Mouse (Mus musculus): ENCODE measurements at regions not wholly inside any gene's neighbourhood (a gene's known extent, or its start where the extent isn't known, plus 50 kb on each side); places are given as distances from the start of the nearest gene placed in this dataset.

DNA sequence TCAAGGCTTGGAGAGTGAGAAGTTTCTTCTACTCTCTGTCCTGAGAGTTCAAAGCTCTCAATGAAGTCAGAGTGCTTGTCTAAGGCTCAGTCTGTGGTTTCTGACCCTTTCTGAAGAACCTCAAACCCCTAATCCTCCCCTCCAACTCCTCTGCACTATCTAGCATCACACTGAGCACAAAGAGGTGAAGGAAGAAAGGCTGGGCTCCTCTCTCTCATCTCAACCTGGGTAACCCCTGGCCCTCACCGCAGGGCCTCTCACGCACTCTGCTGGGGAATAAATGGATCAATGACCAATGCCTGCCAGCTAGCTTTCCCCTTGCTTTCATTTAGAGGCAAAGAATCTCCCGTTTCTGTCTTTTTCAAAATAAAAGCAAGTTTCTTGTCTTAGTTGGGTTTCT, 150.8 kb downstream of the Dad1 start:
- H3K36me3 ChIP-seq (ENCODE audit: control insufficient read depth, insufficient read depth, low read length), result no peaks in the 10 kb centered on the region
- peaks cover 2% of the 10 kb centered on the region; the same call in 1 of the 2 replicates for H3K4me1 ChIP-seq (ENCODE audit: control insufficient read depth, insufficient read depth, low read length)
- H3K27ac ChIP-seq (ENCODE audit: insufficient read depth, low read depth, low read length), result no peak overlapping the region
- no peak for TF ChIP-seq CTCF (conservative IDR thresholded peaks at IDR 0.05; ENCODE audit: insufficient read depth, insufficient read length, low read depth, low read length)
- TF ChIP-seq POLR2A (IDR thresholded peaks at IDR 0.05; ENCODE audit: low read depth, low read length), result no peak
- WGBS, result 88% methylated on average over 3 of the region's 3 CpGs
- no peaks in the 10 kb centered on the region; the same call in 1 of the 2 replicates for H3K27me3 ChIP-seq (replicated peaks; ENCODE audit: control insufficient read depth, insufficient read depth, low read length)
- no peak for DNase-seq
- H3K4me3 ChIP-seq (ENCODE audit: insufficient read depth, low read depth, low read length), result no peak overlapping the region

- no peak for DNase-seq
- H3K27ac ChIP-seq (ENCODE audit: insufficient read depth, low read depth, low read length), result no peak overlapping the region
- WGBS, result 69% methylated on average over 3 of the region's 3 CpGs
- no peaks in the 10 kb centered on the region; the same call in 1 of the 2 replicates for H3K27me3 ChIP-seq (replicated peaks; ENCODE audit: control insufficient read depth, insufficient read depth, low read length)
- H3K4me1 ChIP-seq (ENCODE audit: control insufficient read depth, insufficient read depth, low read length), result no peaks in the 10 kb centered on the region
- no peak for TF ChIP-seq CTCF (conservative IDR thresholded peaks at IDR 0.05; ENCODE audit: insufficient read depth, insufficient read length, low read depth, low read length)
- TF ChIP-seq POLR2A (IDR thresholded peaks at IDR 0.05; ENCODE audit: low read depth, low read length), result no peak
- no peak overlapping the region for H3K4me3 ChIP-seq (ENCODE audit: insufficient read depth, low read depth, low read length)
- H3K36me3 ChIP-seq (ENCODE audit: control insufficient read depth, insufficient read depth, low read length), result no peaks in the 10 kb centered on the region
Observed at GRCm38 (mm10) chr14:54101775-54102174, 152.1 kb downstream of the Dad1 start.

GRCm38 (mm10) chr14:54099360-54099759, 154.5 kb downstream of the Dad1 start:
- no peak overlapping the region for H3K27ac ChIP-seq (ENCODE audit: insufficient read depth, low read depth, low read length)
- no peak for DNase-seq
- no peaks in the 10 kb centered on the region for H3K27me3 ChIP-seq (replicated peaks; ENCODE audit: control insufficient read depth, insufficient read depth, low read length)
- WGBS, result 90% methylated on average over 6 of the region's 6 CpGs
- TF ChIP-seq POLR2A (IDR thresholded peaks at IDR 0.05; ENCODE audit: low read depth, low read length), result no peak
- no peak for TF ChIP-seq CTCF (conservative IDR thresholded peaks at IDR 0.05; ENCODE audit: insufficient read depth, insufficient read length, low read depth, low read length)
- H3K36me3 ChIP-seq (ENCODE audit: control insufficient read depth, insufficient read depth, low read length), result no peaks in the 10 kb centered on the region
- H3K4me3 ChIP-seq (ENCODE audit: insufficient read depth, low read depth, low read length), result no peak overlapping the region
- no peaks in the 10 kb centered on the region for H3K4me1 ChIP-seq (ENCODE audit: control insufficient read depth, insufficient read depth, low read length)

DNA sequence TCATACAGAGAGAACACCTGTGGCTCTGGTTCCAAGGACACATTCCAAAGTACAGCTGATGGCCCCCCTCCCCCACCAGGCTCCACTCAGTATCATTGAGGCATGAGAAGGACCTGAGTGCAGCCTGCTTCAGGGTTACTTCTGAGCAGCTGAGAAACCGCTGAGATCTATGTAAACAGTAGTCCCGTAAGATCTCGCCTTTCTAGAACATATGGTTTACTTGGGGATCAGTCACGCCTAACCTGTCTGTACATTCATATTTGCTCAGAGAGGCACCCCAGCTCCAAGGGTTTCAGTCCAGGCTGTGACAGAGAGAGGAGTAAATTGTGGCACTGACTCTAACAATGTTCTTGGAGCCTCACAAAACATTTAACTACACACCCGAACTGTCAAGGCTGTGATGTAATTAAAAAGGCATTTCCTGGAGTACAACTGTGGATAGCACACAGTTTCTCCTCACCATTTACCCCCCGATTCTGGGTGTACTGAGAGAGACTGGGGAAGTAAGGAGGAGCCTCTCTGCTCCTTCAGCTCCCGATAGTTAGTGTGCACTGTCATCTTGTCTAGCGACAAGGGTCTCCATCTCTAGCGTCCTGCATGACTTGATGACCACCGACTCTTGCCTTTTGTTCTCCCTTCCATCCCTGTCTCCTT, 155.7 kb downstream of the Dad1 start:
- TF ChIP-seq POLR2A (IDR thresholded peaks at IDR 0.05; ENCODE audit: low read depth, low read length), result no peak
- no peak for TF ChIP-seq CTCF (conservative IDR thresholded peaks at IDR 0.05; ENCODE audit: insufficient read depth, insufficient read length, low read depth, low read length)
- WGBS, result 53% methylated on average over 10 of the region's 10 CpGs
- no peaks in the 10 kb centered on the region for H3K36me3 ChIP-seq (ENCODE audit: control insufficient read depth, insufficient read depth, low read length)

GRCm38 (mm10) chr14:54097026-54097425, 156.9 kb downstream of the Dad1 start:
- no peaks in the 10 kb centered on the region for H3K27me3 ChIP-seq (replicated peaks; ENCODE audit: control insufficient read depth, insufficient read depth, low read length)
- no peaks in the 10 kb centered on the region for H3K4me1 ChIP-seq (ENCODE audit: control insufficient read depth, insufficient read depth, low read length)
- H3K36me3 ChIP-seq (ENCODE audit: control insufficient read depth, insufficient read depth, low read length), result no peaks in the 10 kb centered on the region
- WGBS, result 44% methylated on average over 2 of the region's 2 CpGs
- no peak for TF ChIP-seq POLR2A (IDR thresholded peaks at IDR 0.05; ENCODE audit: low read depth, low read length)
- no peak for TF ChIP-seq CTCF (conservative IDR thresholded peaks at IDR 0.05; ENCODE audit: insufficient read depth, insufficient read length, low read depth, low read length)
- no peak for DNase-seq
- no peak overlapping the region for H3K27ac ChIP-seq (ENCODE audit: insufficient read depth, low read depth, low read length)
- H3K4me3 ChIP-seq (ENCODE audit: insufficient read depth, low read depth, low read length), result no peak overlapping the region

More for the DNA sequence above, 155.7 kb downstream of the Dad1 start:
- DNase-seq, result no peak
- Histone ChIP-seq H3K4me1 (ENCODE audit: control insufficient read depth, insufficient read depth, low read length) (no peaks in the 10 kb centered on the region), H3K4me3 (ENCODE audit: insufficient read depth, low read depth, low read length) (no peak overlapping the region), H3K27me3 (replicated peaks; ENCODE audit: control insufficient read depth, insufficient read depth, low read length) (no peaks in the 10 kb centered on the region), H3K27ac (ENCODE audit: insufficient read depth, low read depth, low read length) (no peak overlapping the region)

DNA sequence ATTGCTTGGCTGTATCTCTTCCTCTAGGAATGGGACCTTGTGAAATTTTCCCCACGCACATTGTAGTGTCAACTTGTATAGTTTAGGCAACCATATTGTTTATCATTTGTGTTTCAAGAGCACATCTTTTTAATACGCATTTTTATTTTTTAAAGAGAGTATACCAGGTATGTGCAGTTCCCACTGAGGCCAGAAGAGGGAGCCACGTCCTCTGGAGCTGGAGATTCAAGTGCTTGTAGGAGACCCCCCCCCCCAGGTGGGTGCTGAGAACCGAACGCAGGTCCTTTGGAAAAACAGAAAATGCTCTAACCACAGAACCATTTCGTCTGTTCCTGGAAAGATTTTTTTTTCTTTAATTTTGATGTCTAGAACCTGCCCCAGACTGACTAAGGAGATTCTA, 161.5 kb downstream of the Dad1 start:
- no peak overlapping the region for H3K27ac ChIP-seq (ENCODE audit: insufficient read depth, low read depth, low read length)
- H3K36me3 ChIP-seq (ENCODE audit: control insufficient read depth, insufficient read depth, low read length), result no peaks in the 10 kb centered on the region
- H3K4me1 ChIP-seq (ENCODE audit: control insufficient read depth, insufficient read depth, low read length), result no peaks in the 10 kb centered on the region
- no peak for DNase-seq
- whole genome bisulfite sequencing, result 93% methylated on average over 6 of the region's 6 CpGs
- TF ChIP-seq POLR2A (IDR thresholded peaks at IDR 0.05; ENCODE audit: low read depth, low read length) (no peak), CTCF (conservative IDR thresholded peaks at IDR 0.05; ENCODE audit: insufficient read depth, insufficient read length, low read depth, low read length) (no peak)
- no peak overlapping the region for H3K4me3 ChIP-seq (ENCODE audit: insufficient read depth, low read depth, low read length)
- H3K27me3 ChIP-seq (replicated peaks; ENCODE audit: control insufficient read depth, insufficient read depth, low read length), result no peaks in the 10 kb centered on the region

- 68% methylated on average over 11 of the region's 11 CpGs for WGBS
- no peak for DNase-seq
Observed at GRCm38 (mm10) chr14:54086660-54087059, 167.2 kb downstream of the Dad1 start.

More at GRCm38 (mm10) chr14:54086660-54087059, 167.2 kb downstream of the Dad1 start:
- TF ChIP-seq CTCF (conservative IDR thresholded peaks at IDR 0.05; ENCODE audit: insufficient read depth, insufficient read length, low read depth, low read length) (no peak), POLR2A (IDR thresholded peaks at IDR 0.05; ENCODE audit: low read depth, low read length) (no peak)
- H3K4me1 ChIP-seq (ENCODE audit: control insufficient read depth, insufficient read depth, low read length), result no peaks in the 10 kb centered on the region
- no peak overlapping the region for H3K4me3 ChIP-seq (ENCODE audit: insufficient read depth, low read depth, low read length)
- H3K27ac ChIP-seq (ENCODE audit: insufficient read depth, low read depth, low read length), result no peak overlapping the region
- no peaks in the 10 kb centered on the region; the same call in 1 of the 2 replicates for H3K27me3 ChIP-seq (replicated peaks; ENCODE audit: control insufficient read depth, insufficient read depth, low read length)
- H3K36me3 ChIP-seq (ENCODE audit: control insufficient read depth, insufficient read depth, low read length), result no peaks in the 10 kb centered on the region

All from kidney, adult 2 months (tissue).